Mouse (Mus musculus): ENCODE measurements around the gene Capn7. TPM values are rescaled to one million over a fixed set of nuclear protein-coding genes. Genes with fewer than 3 reads are reported as not detected.

Gene Capn7
- 10 to 100 TPM; 31.0 to 39.9 TPM for total RNA-seq (2021)

GRCm38 (mm10) chr14:31336369-31337155 lies at the start of gene Capn7:
TSS of gene Capn7 (plus strand) at chr14:31336638.
- intact Hi-C loops (cut with DNase I), result loop anchor here (5.0 kb wide), 2 partner anchors 64 to 84 kb away; partner anchors contain the start of genes Bap1 and Phf7
- DNase-seq (ENCODE audit: low spot score in 2 of 2), result peak; percentile 96 to 97

- intact Hi-C loops (cut with DNase I), result no loop called here
- DNase-seq (ENCODE audit: low spot score in 2 of 2), result no peak
Measured at GRCm38 (mm10) chr14:31313192-31313591, 23.2 kb upstream of the Capn7 start.

DNA sequence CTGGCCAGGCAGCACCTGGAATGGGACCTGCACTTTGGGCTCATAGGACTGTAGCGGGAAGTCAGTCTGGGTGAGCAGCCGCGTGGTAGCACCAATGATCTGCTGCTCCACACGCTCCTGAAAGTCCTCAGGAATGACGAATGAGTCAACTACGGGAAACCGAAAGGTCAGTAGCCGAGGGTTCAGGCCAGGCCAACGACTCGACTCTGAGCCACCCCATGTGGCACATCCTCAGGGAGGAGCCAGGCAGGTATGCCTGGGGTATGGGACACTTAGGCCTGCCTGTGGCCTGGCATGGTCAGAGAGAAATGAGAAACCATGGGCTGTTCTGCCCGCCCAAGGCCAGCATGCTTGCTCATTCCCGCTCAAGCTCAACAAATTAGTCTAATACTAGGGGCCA lies 19.8 kb upstream of the Capn7 start:
- intact Hi-C loops (cut with DNase I), result no loop called here
- DNase-seq (ENCODE audit: low spot score in 2 of 2), result no peak

DNA sequence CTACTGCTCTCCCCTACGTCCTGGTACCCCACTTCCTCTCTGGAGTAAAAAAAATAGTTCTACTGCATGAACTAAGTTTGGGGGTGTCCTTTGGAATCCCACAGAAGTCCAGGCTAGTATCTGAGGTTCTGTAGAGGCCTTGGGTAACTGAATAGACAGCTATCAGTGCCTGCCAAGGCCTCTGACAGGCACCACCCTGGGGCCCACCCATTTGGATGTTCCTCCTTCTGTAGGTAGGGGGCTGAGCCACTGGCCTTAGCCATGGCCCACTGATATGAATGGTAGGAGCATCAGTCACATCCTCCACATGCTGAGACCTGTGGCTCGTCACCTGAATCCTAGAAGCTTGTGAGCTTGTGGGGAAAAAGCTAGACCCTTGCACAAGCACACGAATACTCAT lies 18.7 kb upstream of the Capn7 start:
- DNase-seq (ENCODE audit: low spot score in 2 of 2), result no peak
- intact Hi-C loops (cut with DNase I), result no loop called here

GRCm38 (mm10) chr14:31319546-31319945 lies 16.9 kb upstream of the Capn7 start:
- intact Hi-C loops (cut with DNase I), result no loop called here
- no peak for DNase-seq (ENCODE audit: low spot score in 2 of 2)

DNA sequence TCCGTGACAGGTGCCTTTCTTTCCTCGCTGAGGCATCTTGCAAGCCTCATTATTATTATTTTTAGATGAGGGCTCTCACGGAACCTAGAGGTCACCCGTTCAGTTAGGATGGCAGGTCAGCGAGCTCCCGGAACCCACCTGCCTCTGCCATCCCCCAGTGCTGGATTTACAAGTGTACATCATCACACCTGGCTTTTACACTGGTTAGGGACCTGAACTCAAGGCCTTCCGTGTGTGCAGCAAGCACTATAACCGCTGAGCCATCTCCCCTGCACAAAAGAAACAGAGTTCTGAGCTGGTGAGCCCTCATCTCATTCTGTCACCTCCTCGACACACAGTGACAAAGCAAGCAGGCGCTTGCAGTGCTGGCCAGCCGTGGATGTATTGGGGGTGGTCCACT lies 15.3 kb upstream of the Capn7 start:
- intact Hi-C loops (cut with DNase I), result loop anchor here (5.0 kb wide), 1 partner anchor 39 kb away; no protein-coding TSS in a partner anchor

DNA sequence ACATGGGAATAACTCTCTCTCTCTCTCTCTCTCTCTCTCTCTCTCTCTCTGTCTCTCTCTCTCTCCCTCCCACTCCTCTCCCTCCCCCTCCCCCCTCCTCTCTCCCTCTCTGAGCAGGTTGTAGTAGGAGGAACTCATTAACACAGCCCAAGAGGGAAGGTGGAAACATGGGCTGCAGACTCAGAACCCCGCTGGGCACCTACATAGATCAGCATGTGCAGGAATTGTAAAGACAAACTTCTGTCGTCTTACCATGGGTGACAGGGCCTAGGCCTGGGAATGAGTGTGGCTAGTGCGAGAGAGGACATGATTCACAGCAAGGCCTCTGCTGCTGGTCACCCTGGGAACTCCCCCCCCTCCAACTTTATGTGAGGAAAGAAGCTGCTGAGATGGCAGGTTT lies 14.2 kb upstream of the Capn7 start:
- intact Hi-C loops (cut with DNase I), result loop anchor here (5.0 kb wide), 1 partner anchor 40 kb away; no protein-coding TSS in a partner anchor
- DNase-seq (ENCODE audit: low spot score in 2 of 2), result no peak

More for the DNA sequence above, 15.3 kb upstream of the Capn7 start:
- no peak for DNase-seq (ENCODE audit: low spot score in 2 of 2)

DNA sequence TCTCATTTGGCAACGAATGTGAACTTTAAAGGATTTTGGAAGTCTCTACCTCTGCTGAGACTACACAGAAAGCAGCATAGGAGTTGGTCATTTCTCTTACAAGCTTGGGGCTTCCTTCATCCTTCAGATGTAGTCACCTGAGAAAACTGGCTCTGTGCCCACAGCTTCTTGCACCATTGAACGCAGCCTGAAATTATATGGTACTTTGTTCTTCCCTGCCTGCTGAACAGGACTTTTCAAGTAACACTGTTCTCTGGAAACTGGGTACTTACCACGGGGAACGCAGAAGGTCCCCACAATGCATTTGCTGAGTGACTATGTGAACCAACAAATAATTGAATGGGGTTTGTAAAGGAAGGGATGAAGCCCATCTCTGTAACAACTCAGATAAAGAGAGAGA lies 13.2 kb upstream of the Capn7 start:
- intact Hi-C loops (cut with DNase I), result loop anchor here (5.0 kb wide), 1 partner anchor 41 kb away; no protein-coding TSS in a partner anchor
- no peak for DNase-seq (ENCODE audit: low spot score in 2 of 2)

DNA sequence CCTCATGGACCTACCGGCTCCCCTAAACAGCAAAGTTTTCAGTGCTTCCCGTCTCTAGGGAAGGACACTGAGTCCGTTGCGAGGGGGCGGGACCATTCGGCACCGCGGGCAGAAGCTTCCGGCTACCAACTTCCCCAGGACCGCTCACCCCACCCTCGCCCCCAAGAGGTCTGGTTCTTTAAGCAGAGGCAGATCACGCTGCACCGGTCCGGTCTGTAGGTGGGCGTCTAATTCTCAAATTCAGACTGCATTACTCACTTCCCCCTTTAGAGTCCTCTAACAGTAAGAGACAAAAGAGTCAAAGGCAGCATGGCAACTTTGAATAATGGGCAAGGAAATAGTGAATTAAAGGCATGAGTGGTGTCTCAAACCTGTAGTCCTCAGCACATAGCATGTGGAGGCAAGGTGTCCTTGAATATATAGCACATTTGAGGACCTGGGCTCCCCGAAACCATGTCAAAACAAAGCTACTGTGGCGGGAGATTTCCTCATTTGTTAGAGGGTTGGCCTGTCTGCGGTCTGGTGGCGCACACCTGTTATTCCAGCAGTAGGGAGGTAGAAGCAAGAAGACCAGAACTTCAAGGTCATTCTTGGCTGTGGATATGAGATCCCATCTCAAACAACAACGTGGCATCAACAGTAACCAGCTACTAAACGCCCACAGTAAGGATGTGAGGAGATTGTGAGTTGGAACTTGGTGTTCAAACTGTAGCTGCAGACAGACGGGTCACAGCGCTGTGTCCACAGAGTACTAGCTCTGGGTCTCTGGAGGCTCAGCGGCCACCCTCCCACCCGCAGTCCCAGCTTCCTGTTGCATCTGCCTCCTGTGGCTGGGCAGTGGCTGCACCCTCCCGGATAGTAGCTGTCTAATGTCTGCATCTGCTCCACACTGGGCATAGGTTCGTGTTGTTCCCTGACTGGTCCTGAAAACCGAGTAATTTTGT lies 12.3 kb upstream of the Capn7 start, which contains the start of gene Dnah1:
Dnah1 (minus strand) TSS at position 48 of the 944 bp plus-strand sequence.
- DNase-seq (ENCODE audit: low spot score in 2 of 2), result no peak
- intact Hi-C loops (cut with DNase I), result loop anchor here (5.0 kb wide), 1 partner anchor 42 kb away; no protein-coding TSS in a partner anchor

DNA sequence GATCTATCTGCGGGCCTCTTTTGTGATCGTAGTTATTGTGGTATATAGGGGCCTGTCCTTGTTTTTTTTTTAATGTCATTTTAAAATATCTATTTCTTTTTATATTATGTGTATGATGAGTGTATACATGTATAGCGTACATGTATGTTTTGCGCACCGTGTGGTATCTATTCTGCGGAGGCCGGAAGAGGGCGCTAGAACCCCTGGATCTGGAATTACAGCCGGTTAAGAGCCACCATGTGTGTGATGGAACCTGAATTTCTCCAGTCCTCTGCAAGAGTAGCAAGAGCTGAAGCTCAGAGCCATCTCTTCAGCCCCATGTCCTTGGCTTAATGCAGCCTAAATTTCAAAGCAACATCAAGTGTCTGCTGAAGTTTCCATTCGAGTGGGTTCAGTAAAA lies 11.6 kb upstream of the Capn7 start:
- intact Hi-C loops (cut with DNase I), result loop anchor here (5.0 kb wide), 1 partner anchor 43 kb away; no protein-coding TSS in a partner anchor
- DNase-seq (ENCODE audit: low spot score in 2 of 2), result no peak

DNA sequence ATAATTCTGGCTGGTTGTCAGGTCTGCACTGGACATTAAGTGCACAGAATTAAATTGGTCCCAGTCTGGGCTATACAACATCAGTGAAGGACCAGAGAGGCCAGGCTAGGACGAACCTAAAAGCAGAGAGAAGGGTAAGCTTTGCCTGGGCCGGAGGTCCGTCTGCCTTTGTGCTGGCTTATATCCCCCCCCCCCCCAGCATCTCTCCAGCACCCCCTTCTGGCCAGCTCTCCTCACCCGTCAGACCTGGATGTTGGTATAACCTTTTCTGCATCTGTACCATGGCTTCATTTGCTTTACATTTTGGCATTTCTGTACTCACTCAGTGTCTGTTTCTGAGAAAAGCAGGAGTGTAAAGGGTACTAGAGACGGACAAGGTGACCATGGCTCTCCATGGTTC lies 10.9 kb upstream of the Capn7 start:
- intact Hi-C loops (cut with DNase I), result no loop called here
- DNase-seq (ENCODE audit: low spot score in 2 of 2), result no peak

- DNase-seq (ENCODE audit: low spot score in 2 of 2), result no peak
- intact Hi-C loops (cut with DNase I), result no loop called here
Measured at GRCm38 (mm10) chr14:31326770-31327169, 9.7 kb upstream of the Capn7 start.

- intact Hi-C loops (cut with DNase I), result no loop called here
- DNase-seq (ENCODE audit: low spot score in 2 of 2), result no peak
Measured at GRCm38 (mm10) chr14:31327196-31327595, 9.2 kb upstream of the Capn7 start.

DNA sequence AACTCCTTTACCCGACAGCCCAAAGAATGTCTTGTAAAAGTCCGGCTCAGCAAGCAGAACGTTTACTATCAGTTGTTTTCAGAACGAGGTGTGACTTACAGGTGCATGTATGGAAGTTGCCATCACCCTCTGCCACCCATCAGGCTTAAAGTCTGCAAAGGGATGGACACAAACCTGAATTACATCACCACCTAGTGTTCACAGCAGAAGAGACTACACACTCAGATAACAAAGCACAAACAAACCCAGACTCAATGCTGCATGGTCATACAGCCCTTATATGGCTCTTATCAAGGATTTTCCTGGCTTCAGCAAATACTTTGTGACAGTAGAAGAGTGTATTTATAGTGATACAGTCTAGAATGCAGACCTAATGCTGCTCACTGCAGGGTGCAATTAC lies 8.8 kb upstream of the Capn7 start:
- intact Hi-C loops (cut with DNase I), result no loop called here
- no peak for DNase-seq (ENCODE audit: low spot score in 2 of 2)

GRCm38 (mm10) chr14:31329741-31330140 lies 6.7 kb upstream of the Capn7 start:
- intact Hi-C loops (cut with DNase I), result no loop called here
- DNase-seq (ENCODE audit: low spot score in 2 of 2), result no peak

DNA sequence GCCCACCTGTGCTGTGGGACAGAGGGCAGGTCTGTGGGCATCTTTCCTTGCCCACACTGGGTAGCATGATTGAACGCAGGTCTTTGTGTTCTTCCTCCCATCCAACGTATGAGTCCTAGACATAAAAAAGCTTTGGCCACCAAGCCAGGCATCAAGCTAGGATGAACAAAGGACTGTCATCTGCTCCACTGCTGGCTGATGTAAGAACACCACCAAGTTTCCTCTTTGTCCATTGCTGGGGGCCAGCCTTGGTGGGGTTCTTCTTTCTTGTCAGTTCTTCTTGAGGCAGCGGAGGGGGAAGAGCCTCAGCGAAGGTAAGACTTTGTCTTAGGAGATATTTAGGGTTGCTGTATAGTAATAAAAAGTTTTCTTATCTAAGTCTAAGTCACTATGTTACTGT lies 5.5 kb upstream of the Capn7 start:
- no peak for DNase-seq (ENCODE audit: low spot score in 2 of 2)
- intact Hi-C loops (cut with DNase I), result no loop called here

DNA sequence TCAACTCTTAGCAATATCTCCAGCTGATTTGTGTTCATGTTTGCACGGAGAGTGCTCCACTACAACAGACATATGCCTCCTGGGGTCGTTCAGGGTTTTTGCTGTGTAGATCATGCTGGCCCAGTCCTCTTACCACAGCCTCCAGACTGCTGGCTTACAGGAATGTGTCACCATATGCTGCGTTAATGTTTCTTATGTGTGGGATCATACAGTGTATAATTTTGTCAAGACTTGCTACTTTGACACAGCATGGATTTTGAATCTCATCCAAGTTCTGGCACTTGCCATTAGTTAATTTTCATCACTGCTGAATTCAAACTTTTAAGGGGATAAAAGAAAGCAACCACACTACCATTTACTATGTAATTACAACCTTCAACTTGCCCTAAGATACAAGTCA lies 673 bp upstream of the Capn7 start:
- no peak for DNase-seq (ENCODE audit: low spot score in 2 of 2)
- intact Hi-C loops (cut with DNase I), result loop anchor here (5.0 kb wide), 2 partner anchors 63 to 83 kb away; partner anchors contain the start of genes Bap1 and Phf7

- intact Hi-C loops (cut with DNase I), result loop anchor here (5.0 kb wide), 2 partner anchors 65 to 85 kb away; partner anchors contain the start of genes Bap1 and Phf7
- DNase-seq (ENCODE audit: low spot score in 2 of 2), result no peak
Measured at GRCm38 (mm10) chr14:31337406-31337805, 968 bp downstream of the Capn7 start.

DNA sequence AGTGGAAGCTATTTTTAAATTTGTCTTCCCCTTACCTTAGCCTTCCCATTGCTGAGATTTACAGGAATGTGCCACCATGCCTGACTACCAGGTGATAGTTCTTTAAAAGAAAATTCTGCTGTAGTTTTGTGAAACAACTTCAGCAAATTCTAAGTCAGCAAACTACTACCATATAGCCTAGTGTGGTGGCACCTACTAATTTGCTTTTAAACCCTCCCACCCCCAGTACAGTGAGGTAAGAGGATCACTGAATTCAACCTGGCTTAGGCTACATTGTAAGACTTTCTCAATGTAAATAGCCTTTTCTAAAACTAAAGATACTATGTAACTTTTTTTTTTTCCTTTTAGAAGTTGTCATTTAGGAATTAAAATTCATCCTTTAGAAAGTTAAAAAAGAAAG lies 1.5 kb downstream of the Capn7 start:
- intact Hi-C loops (cut with DNase I), result loop anchor here (5.0 kb wide), 2 partner anchors 66 to 86 kb away; partner anchors contain the start of genes Bap1 and Phf7
- DNase-seq (ENCODE audit: low spot score in 2 of 2), result no peak

DNA sequence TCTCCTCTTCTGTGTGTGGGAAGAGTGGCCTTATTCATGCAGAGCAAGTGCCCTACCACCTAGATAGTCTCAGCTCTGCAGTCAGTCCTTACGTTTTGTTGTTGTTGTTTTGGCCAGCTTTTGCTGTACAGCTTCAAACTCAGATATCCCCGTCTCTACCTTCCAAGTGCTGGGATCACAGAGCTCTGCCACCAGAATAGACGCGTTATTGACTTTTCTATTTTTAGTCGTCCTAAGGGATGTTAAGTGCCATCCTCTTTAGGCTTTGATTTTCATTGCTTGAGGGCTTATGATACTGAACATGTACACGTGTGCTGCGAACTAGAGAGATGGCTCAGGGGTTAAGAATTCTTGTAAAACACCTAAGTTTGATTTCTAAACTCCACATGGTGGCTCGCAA lies 6.8 kb downstream of the Capn7 start:
- intact Hi-C loops (cut with DNase I), result loop anchor here (10.0 kb wide), 1 partner anchor 262 kb away; no protein-coding TSS in a partner anchor

More for the DNA sequence above, 6.8 kb downstream of the Capn7 start:
- DNase-seq (ENCODE audit: low spot score in 2 of 2), result no peak
